Mouse (Mus musculus): ENCODE results near the gene Raver2.

Gene Raver2

DNA sequence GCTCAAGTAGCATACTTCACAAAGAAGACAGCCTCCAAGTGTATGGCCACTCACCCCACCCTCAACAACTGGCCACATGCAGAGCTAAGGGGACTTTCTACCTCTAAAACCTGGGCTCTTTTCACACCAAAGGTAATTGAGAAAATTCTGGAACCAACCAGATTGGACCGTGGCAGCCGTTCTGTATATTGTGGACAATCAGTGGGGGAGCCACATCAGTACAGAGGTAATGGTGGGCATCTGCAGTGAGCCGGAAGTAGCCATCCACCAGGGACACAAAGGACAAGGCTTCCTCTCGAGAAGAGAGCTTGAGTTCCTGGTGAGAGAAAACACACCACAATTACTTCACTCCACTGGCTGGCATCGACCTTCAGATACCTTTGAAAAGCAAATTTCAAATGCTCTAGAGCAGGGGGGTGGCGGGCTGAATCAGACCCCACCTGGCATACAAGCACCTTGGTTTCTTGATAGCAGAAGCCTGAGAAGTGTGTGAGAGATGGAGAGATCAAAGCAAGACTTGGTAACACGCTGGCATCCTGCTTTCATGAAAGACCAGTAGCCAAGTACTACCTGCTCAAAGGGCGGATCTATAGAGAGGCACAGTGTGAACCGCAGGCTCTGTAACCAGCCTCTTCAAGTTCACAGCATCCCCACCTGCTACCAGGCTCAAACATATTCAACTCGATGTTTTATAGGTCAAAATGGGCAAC is 106.3 kb downstream of the Raver2 start:
- DNase-seq (ENCODE audit: low read depth, low spot score) = no peak

DNA sequence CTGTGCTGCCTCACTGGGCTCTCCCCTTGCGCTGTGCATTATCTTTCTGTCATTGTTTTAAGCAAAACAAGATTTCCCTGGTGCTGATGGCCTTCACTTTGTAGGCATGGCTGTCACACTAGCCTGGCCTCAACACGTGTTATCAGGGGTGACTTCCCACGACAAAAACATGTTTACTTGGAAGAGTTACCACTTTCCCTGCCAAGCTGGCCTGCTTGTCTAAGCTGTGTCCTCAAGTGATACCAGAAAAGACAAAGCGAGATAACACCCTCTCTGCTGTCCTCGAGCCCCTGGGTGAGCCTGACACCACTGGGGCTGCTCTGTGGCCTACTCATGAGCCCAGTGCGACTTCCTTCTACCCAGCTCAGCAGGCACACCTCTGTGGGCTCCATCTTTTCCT is 107.3 kb downstream of the Raver2 start:
- DNase-seq (ENCODE audit: low read depth, low spot score) = no peak

DNA sequence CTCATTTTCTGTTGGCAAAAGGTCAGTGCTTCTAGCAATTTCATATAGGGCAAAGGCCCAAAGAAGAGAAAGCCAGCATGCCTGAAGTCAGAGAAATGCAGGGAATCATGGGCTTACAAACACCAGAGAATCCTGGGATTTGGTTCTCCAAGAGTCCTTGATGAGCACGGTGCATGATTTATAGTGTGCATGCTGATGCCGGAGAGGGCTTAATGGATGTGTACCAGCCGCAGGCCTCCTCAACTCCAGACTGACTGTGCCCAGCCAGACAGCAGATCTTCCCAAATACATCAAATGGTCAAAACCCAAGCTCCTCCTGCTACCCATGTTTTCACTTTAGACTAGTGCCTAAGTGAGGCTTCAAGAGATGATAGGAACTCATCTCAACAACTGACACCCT is 109.0 kb downstream of the Raver2 start:
- DNase-seq (ENCODE audit: low read depth, low spot score) = no peak

DNA sequence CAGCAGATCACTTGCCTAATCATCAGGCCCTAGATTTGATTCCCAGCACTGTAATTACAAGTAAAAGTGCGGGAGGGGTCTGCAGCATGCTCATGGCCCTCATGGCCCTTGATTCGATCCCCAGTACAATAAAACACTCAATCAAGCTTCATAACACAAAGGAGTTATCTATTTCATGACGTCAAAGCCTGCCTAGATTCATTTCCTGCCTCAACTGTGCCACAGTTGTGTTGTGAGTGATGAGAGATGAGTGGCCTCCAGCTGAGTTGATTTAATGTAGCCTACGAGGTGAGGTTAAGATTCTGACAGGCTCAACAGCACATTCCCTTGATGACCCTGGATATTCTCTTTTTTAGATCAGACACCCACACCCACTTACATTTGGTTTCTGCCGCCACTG is 110.3 kb downstream of the Raver2 start:
- no peak for DNase-seq (ENCODE audit: low read depth, low spot score)

DNA sequence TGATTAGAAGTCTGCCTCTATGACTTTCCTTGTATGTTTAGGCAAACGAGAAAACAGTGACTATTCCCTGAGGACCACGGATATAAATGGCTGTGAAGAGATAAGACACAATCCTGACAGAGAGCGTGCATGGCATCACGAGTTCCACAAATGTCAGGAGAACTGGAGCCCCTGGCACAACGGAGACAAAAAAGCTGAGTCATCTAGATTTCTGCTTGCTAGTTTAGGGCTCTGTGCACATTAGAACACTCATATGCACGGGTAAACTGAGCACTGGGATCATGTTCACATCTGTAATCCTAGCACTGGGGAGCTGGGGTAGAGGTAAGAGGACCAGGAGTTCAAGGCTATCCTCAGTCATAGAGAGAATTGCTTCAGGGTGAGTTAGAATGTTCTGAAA is 111.1 kb downstream of the Raver2 start:
- DNase-seq (ENCODE audit: low read depth, low spot score) = no peak

DNA sequence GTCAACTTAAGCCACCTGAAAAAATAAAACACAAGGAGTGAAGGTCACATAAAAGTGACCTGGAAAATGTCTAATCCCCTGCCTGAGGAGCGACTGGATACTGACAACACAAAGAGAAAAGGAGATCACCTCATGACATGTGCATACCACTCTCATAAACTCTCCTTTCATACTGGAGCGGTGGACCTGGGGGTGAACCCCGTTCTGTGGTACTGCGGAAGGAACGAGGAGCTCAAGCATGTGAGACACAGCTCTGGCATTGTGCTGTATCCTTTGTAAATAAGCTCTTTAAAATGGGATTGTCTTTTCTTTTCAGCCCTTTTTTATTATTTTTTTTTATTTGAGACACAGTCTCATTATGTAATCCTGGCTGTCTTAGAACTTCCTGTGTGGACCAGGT is 111.9 kb downstream of the Raver2 start:
- DNase-seq (ENCODE audit: low read depth, low spot score) = no peak

DNA sequence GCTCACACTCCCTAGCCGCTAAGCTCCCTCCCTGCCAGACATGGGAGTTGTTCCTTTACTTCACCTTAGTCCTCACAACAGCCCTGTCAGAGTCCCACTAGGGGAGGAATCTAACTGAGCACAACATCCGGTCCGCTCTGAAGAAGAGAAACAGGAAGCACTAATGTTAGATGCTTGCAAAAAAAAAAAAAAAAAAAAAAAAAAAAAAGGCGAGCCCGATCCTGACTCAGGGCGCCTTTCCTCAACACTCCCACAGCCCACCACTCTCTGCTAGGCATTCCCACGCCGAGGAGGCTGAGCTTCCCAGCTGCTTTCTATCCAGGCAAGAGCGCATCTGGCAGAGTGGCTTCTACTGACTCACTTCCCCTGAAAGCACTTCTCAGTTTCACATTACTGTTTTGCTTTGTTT is 113.8 kb downstream of the Raver2 start:
- DNase-seq (ENCODE audit: low read depth, low spot score) = no peak

DNA sequence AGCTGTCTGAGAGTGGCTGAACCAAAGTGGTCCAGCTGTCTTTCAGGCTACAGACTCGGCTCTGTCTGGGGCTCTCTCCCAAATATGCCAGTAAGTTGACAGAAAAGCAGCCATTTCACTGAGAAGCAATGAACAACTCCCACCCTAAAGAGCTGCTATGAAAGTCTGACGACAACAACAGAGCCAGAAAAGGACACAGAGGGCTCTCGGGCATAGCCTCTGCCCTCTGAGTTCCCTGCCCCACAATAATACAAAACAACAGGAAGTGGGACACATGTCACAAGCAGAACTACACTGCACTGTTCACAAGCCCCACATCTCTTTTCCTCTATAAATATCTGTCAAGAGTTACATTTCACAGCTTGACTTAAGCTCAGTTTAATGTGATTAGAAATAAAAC is 116.4 kb downstream of the Raver2 start:
- no peak for DNase-seq (ENCODE audit: low read depth, low spot score)

DNA sequence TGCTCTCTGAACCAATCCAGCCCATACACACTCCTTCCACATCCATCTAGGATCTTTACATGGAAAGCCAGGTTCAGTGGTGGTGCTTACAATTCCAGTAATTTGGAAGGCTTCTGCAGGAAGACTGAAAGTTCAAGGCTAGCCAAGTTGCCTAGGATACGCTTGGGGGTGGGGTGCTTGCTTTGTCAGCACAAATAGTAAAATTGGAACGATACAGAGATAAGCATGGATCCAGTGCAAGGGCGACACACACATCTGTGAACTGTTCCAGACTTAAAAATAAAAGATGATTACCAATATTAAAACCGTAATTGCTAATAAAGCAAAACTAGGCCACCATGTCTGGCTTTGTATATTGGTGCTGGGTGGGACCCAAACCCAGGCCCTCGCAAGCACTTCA is 117.8 kb downstream of the Raver2 start:
- DNase-seq (ENCODE audit: low read depth, low spot score) = no peak

DNA sequence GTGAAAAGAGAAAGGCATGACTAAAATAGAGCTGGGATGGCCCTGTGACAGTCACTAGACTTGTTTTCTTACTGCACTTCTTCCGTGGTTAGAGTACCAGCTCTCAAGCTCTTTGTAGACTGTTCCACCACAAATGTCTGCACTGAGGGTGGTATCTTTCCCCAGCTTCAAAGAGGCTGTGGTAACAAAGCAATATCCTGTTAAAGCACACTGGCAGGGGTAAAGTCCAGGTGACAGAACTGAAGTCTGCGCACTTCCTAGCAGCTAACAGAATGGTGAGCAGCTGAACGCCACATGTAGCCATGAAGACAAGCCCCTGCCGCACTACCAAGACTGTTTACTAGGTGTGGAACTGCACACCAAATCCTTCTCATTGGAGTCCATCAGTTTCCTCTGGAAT is 118.6 kb downstream of the Raver2 start:
- DNase-seq (ENCODE audit: low read depth, low spot score) = no peak

DNA sequence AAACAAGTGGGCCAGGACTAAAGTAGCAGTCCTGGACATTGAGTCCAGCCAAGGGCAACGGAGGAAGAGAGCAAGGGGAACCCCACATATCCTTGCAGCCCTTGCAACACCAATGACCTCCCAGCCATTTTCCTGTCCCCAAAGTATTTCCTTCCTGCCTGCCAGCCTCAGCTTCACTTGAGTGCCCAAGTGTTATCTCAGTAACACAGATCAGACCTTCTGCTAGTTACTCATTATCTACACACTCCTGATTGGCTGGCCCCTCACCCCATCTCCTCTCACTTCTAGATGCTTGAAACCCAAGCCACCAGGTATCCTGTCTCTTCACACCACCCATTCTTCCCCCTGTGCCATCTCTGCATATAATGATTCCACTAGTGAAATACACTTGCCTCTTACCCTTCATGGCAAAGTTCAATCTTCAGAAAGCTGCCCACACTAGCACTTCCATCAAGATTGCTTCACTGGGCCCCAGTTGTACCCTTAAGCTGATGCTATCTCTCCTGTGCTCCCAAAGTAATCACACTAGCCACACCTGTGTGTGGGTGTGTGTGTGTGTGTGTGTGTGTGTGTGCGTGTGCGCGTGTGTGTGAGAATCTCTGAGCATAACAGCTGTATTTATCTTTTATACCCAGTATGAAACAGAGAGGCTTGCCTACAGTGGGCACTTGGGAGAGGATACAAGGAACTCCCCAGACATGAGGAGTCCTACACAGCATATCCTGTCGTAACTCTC is 123.6 kb downstream of the Raver2 start:
- no peak for DNase-seq (ENCODE audit: low read depth, low spot score)

DNA sequence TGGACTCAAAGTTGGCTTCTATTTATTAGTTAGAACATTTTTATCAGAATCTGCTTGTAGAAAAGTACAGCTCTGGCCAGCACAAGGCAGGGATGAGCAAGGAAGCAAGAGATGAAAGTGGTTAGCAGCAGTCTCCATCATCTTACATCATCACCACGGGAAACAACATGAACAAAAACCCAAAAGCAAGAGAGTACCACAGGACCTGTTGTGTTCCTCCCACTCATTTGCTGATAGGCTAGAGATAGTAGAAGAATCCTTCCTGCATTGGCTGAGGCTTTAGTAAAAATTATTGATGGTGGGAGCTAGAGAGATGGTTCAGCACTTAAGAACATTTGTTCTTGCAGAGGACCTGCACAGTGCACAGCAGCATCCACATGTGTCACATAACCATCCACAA is 125.4 kb downstream of the Raver2 start:
- DNase-seq (ENCODE audit: low read depth, low spot score) = no peak

DNA sequence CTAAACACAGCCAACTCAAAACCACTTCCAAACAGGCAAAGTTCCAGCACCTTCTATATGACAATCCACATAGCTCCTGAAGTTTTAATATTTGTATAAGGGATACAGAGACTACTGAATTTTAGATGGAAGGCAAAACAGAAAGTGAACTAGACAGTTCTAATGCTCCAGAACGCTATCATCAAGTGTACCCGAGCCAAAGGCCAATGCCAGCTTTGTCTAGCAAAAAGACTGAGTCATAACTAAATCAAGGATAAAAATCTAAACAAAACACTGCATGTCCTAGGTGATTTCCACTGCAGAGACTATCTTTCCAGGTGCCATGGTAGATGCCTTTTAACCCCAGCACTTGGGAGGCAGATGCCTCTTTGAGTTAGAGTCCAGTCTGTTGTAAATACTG is 127.6 kb downstream of the Raver2 start:
- no peak for DNase-seq (ENCODE audit: low read depth, low spot score)

DNA sequence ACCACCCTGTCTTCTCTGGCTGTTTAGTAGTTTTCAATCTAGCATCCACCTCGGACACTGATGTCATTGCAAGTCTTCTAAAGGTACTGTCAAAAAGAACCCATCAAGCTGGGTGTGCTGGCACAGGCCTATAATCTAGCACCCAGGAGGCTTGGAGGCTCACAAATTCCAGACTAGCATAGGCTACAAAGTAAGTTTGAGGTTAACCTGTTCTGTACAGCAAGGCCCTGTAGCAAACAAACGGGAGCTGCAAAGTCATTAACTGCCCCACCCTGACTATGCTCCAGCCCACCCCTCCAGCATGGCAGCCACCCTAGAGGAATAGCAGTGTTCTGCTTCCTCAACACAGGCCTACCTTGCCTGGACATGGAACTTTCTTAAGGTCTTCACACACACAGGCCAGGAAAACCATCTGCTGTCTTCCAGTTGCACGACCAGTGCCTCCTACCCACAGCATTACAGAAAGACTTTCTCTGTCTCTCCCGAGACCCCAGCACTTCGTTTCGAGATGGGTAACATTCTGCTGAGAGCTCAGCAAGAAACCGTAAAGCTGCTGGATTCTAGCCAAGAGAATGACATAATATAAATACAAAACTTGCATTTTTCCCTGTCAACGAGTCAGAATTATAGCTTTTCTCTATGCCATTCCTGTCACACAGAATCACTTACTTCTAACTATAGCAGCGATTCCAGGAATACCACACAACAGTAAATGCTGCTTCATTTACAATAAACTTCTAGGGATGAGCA is 128.8 kb downstream of the Raver2 start:
- DNase-seq (ENCODE audit: low read depth, low spot score) = peak; percentile 16

DNA sequence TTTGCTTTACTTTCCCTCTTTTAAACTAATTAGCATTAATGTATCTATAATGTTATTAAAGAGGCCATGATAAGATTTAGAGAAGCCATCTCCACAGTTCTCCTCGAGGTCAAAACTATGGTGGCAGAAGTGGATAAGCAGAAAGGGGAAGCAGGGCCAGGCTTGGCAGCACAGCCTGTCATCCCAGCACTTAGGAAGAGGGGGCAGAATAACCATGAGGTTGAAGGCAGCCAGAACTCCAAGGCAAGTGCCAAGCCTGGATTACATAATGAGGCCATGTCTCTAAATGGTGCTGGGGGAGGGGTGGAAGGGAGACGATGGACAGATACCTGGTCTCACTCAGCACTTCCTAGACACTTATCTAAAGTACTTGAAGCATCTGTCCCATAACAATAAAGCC is 129.6 kb downstream of the Raver2 start:
- DNase-seq (ENCODE audit: low read depth, low spot score) = no peak

DNA sequence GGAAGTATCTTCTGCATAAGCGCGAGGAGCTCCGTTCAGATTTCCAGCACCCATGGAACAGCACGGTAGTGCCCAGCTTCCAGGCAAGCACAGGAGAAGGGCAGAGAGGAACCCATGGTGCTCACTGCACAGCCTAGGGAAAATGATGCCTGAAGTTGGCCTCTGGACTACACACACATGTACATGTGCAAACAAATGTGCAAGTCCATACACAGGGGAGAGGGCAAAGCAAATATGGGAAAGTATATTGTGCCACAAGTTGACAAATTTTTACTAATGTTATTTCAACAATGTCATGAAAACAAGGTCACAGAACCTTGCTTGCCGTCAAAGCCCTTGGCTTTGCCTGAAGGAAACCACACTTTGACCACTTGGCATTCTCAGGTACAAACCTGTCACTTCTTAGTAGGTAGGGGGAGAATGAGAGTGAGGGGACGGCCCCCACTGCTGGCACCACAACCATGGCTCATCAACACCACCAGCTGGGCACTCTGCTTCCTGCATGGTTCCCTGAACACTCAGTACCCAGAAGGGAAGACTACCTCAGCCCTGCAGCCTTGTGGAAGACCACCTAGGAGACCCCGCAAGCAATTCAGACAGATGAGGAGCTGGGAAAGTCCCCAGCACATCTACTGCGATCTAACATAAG is 130.8 kb downstream of the Raver2 start:
- DNase-seq (ENCODE audit: low read depth, low spot score) = no peak

All from brain, embryonic 18.5 days (tissue).